Mouse (Mus musculus) kidney, adult 2 months (tissue): ENCODE measurements around the gene Slc8a1.

ENCODE experiments used
- CTCF ChIP-seq: fragments of 200-500 bp; conservative IDR thresholded peaks from 2 replicates; pipeline ENCODE4 v1.5.1; 2011; ENCODE audit warnings: low read depth, mild to moderate bottlenecking, control low read depth, low read length, moderate library complexity, mixed read lengths; ENCODE audit not compliant: insufficient read depth, insufficient read length
- POLR2A ChIP-seq: fragments of 200-500 bp; IDR thresholded peaks from one replicate; pipeline ENCODE4 v1.6.1; 2011; ENCODE audit warnings: low read depth, low read length, control low read depth

GRCm38 (mm10) chr17:81589791-81590190 lies 148.4 kb downstream of the Slc8a1 start:
- TF ChIP-seq POLR2A (no peak), CTCF (no peak)
